Mouse (Mus musculus) gastrocnemius, postnatal 10 days (tissue): Measurements from ENCODE around the gene Car8. TPM values are rescaled to one million over a fixed set of nuclear protein-coding genes. Genes with fewer than 3 reads are reported as not detected.
"Not testable (repeated sequence)": the region's sequence is repeated elsewhere in the genome, so short reads cannot be mapped to it uniquely, and the experiment has no call there.

Experiments used
- DNase-seq: peaks from one replicate; pipeline ENCODE4 v3.0.0; 2021; ENCODE audit warnings: mixed read lengths
- total RNA-seq, 2 experiments: library from RNA; stranded (reverse); gene quantifications; 2 replicates each; pipeline ENCODE4 v1.2.3; 2021

Car8 gene
- total RNA-seq, 2 experiments from 2014 or later = 3.0 to 3.1 TPM

- DNase-seq = no peak
These were observed 33.7 kb downstream of the Car8 start for GRCm38 (mm10) chr4:8205089-8205649.

- DNase-seq = no peak
These were observed 35.5 kb downstream of the Car8 start for GRCm38 (mm10) chr4:8203367-8203766.

DNA sequence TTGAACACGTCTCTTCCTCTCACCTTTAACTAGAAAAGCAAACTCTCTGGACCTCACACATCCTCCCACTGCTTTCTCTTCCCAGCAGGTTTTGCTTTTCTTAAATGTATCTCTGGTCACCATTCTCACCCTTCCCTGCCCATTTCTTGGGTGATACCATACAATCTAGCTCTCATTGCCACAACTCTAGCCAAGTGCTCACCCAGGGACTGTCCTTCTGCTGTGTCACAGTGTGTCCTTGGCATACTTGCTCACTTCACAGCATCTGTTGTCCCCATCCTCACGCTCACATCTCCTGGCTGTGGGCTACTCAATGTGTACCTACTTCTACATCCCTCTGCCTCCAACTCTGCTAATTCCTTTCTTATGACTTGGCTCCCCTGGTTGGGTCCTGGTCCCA, 37.2 kb downstream of the Car8 start:
- no peak for DNase-seq

- no peak for DNase-seq
These were observed 38.8 kb downstream of the Car8 start for GRCm38 (mm10) chr4:8200081-8200480.

DNA sequence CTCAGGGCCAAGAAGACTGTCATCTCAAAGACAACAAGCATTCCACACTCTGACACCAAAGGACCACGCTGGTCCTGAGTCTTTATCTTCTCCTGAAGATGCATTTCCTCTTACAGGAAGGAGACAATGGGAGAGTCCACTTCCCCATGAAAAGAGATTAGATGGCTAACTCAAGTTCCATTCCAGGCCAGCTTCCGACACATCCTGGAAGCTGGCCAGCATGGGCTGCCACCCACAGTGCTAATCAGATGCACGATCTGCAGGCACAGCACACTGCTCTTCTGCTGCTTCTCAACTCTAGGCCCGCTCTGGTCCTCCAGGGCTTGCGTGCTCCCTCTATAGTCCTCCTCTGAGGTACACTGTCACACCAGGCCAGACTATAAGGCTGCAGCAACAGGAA, 40.8 kb downstream of the Car8 start:
- no peak for DNase-seq

DNA sequence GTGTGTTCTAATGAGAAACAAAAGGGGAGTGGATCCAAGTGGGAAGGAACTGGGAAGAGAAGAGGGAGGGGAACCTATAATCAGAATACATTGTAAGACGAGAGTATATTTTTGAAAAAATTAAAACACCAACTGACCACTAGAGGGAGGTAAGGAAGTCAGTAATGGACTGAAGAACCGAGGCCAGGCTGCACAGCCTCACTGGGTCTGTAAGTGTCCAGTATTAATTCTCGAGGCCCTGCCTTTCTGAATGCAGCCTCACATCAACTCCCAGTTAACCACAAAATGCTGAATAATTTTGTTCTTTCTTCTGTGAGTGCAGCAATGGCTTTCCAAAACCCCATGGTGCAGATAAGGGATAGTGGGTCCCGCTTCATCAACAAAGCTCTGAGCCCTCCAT, 48.4 kb downstream of the Car8 start:
- no peak for DNase-seq

DNA sequence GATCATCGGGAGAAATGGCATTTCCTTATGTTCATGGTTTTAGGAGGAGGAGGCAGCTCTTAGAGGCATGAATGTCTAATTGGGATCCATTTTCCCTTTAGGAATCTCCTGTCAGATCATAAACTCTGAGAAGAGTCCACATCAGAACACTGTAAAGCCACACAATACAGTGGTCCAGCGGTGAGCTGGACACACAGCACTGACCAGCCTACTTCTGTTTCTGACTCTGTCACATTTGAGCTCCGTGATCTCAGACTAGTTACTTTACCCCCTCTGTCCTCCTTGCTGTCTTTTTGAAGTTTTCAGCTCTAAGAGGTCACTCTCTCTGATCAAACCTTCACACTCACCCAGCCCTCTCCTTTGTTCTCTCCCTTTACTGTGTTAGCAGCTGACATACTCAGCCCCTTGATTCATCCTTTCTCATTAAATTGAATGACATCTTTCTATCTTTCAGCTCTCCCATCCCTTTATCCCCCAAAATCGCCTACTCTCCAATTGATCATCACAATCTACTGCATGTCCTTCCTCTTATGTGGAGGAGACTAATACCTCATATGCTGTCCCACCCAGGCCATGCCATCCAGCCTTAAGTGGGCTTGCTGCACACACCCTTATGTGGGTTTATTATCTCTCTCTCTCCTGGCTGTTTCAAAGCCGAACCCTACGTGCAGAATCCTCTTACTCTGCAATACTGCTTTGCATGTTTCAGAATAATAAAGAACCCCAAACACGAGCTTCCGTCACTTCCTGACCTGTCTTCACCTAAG, 51.7 kb downstream of the Car8 start:
- DNase-seq = no peak

GRCm38 (mm10) chr4:8180576-8180975, 58.3 kb downstream of the Car8 start:
- DNase-seq = no peak

DNA sequence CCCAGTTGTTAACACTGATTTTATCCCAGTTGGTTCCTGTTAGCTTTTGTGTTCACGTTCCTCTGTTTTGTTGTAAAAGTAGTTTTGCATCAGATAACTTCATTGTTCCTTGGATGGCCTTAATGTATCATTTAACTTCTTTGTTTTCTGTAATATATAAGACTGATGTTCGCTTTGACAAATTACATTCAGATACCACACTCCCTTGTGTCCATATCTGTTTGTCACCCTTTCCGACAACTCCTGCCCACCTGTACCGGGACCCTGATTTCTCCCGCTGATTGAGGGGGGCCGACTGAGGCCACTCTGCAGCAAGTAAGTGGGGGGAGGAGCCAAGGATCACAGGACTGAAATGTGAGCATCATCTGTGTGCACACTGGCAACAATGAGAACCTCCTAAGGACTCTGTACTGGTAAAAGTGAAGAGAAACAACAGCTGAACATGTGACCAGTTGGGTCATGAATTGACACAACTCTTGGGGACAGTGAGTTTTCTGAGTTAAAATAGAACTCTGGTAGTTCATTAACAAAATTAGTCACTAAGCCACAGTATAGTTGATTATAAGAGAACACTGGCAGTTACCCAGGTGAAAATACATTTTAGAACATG, 84.1 kb downstream of the Car8 start:
- DNase-seq = no peak

- DNase-seq = not testable (repeated sequence)
These were observed 84.9 kb downstream of the Car8 start for GRCm38 (mm10) chr4:8153926-8154325.

- DNase-seq = no peak
These were observed 101.4 kb downstream of the Car8 start for GRCm38 (mm10) chr4:8137403-8137802.

GRCm38 (mm10) chr4:8132024-8132423, 106.8 kb downstream of the Car8 start:
- DNase-seq = no peak

DNA sequence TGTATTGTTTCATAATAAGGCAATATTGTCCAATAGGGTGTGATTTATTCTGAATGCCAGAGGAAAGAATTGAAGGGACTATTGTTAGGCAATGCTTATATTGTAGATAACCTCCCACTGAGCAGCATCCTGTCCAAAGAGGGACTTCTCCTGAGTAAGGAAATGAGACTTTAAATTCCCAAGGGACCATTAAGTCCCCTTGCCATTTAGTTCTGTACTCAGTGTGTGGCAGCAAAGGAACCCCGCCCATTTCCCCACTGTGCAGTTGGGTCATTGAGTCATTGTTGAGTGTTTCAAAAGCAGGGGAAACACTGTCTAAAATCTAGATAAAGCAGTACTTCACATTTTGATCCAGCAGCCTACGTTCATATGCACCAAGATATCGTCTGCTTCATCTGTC, 125.3 kb downstream of the Car8 start:
- no peak for DNase-seq

GRCm38 (mm10) chr4:8111891-8112290, 127.0 kb downstream of the Car8 start:
- DNase-seq = no peak

- no peak for DNase-seq
These were observed 128.8 kb downstream of the Car8 start for GRCm38 (mm10) chr4:8109906-8110567.

DNA sequence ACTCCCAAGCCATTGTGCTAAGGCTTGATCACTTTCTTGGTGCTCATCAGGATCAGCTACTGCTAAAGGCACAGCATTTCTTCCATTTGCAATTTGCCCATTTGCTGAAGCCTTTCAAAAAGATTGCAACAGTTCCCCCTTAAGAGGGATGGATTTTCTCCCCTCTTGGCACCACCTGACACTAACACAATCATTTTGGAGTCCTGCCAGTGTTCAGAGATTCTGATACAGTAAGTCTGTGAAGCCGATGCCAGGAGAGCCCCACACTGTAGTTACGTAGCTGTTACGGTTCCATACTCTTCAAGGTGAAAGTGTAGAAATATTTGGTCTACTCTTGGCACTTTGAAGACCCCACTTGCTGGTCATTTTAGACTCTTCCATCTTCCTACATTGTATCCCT, 137.4 kb downstream of the Car8 start:
- DNase-seq = no peak

GRCm38 (mm10) chr4:8098084-8098483, 140.8 kb downstream of the Car8 start:
- no peak for DNase-seq

- DNase-seq = no peak
These were observed 141.2 kb downstream of the Car8 start for GRCm38 (mm10) chr4:8097683-8098082.

DNA sequence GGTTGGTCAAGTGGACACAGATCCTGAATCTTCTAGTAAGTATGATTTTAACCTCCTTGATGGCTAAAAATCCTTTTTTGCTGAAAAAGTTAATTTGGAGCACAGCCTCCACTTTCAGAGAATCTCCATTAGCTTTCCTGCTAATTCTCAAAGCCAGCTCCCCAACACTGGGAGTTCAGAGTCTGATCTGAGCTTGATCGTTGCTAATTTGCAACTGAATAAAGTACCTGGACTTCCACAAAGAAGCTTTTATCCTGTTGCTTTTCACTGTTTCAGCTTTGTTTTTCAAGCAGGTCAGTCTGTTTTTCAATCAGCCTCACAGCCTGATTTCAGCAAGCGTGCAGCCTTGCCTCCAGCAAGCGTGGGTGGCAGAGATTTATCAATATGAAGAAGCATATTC, 145.3 kb downstream of the Car8 start:
- DNase-seq = not testable (repeated sequence)
